In genomic region chr9:41944964-41945363, GRCm38 (mm10) we compare ENCODE assay signal across 26 mouse cellular contexts.
"Had no signal": no experiment of that assay in that cellular context is flagged by ENCODE, and none has a peak within 500 bp of the region (broad histone marks: within the 10 kb centered on the region; RNA-seq: fewer than 3 reads in every experiment).

No protein-coding gene starts in this region.

- DNase-seq: cerebellum, adult 8-10 months; cerebellum, adult 9-10 months; cerebellum, adult 9-11 months; cerebellum, postnatal 14 days; cerebellum, postnatal 25 days; cerebellum, postnatal 36 days; embryo, embryonic 11 days; forebrain, postnatal 0 days; gastrocnemius, adult 2 months; gastrocnemius, postnatal 10 days; gastrocnemius, postnatal 14 days; gastrocnemius, postnatal 25 days; gastrocnemius, postnatal 36 days; heart, adult 18-20 months; heart, adult 2 months had no signal

- H3K36me3 ChIP-seq: embryonic facial prominence, embryonic 10.5 days; embryonic facial prominence, embryonic 12.5 days; embryonic facial prominence, embryonic 13.5 days; embryonic facial prominence, embryonic 15.5 days; forebrain, embryonic 10.5 days; forebrain, embryonic 12.5 days; forebrain, embryonic 15.5 days had no signal

- H3K27ac ChIP-seq: embryonic facial prominence, embryonic 10.5 days; embryonic facial prominence, embryonic 12.5 days; embryonic facial prominence, embryonic 13.5 days; embryonic facial prominence, embryonic 15.5 days; forebrain, embryonic 10.5 days; forebrain, embryonic 12.5 days; forebrain, embryonic 13.5 days; forebrain, embryonic 15.5 days; gastrocnemius, adult 2 months; heart, adult 2 months had no signal

- H3K4me2 ChIP-seq: embryonic facial prominence, embryonic 12.5 days; embryonic facial prominence, embryonic 13.5 days; embryonic facial prominence, embryonic 15.5 days; forebrain, embryonic 12.5 days; forebrain, embryonic 13.5 days; forebrain, embryonic 15.5 days had no signal

- H3K9me3 ChIP-seq: embryonic facial prominence, embryonic 10.5 days; embryonic facial prominence, embryonic 12.5 days; embryonic facial prominence, embryonic 13.5 days; embryonic facial prominence, embryonic 15.5 days; forebrain, embryonic 10.5 days; forebrain, embryonic 12.5 days; forebrain, embryonic 13.5 days; forebrain, embryonic 15.5 days had no signal

- H3K4me3 ChIP-seq: embryonic facial prominence, embryonic 10.5 days; embryonic facial prominence, embryonic 12.5 days; embryonic facial prominence, embryonic 13.5 days; embryonic facial prominence, embryonic 15.5 days; erythroblast, embryonic 14.5 days; forebrain, embryonic 10.5 days; forebrain, embryonic 12.5 days; forebrain, embryonic 13.5 days; forebrain, embryonic 15.5 days; gastrocnemius, adult 2 months; heart, adult 2 months had no signal

- H3K27me3 ChIP-seq: embryonic facial prominence, embryonic 12.5 days; embryonic facial prominence, embryonic 13.5 days; embryonic facial prominence, embryonic 15.5 days; forebrain, embryonic 13.5 days; forebrain, embryonic 15.5 days had no signal

- H3K9ac ChIP-seq: embryonic facial prominence, embryonic 12.5 days; embryonic facial prominence, embryonic 13.5 days; embryonic facial prominence, embryonic 15.5 days; forebrain, embryonic 12.5 days; forebrain, embryonic 13.5 days; forebrain, embryonic 15.5 days; forebrain, postnatal 0 days had no signal

- ATAC-seq: forebrain, embryonic 13.5 days; forebrain, embryonic 14.5 days; forebrain, embryonic 15.5 days; forebrain, embryonic 16.5 days; forebrain, postnatal 0 days had no signal
